Mouse (Mus musculus): Measurements from ENCODE around the gene Trim30d. TPM values are rescaled to one million over a fixed set of nuclear protein-coding genes. Genes with fewer than 3 reads are reported as not detected.
"Not testable (repeated sequence)": the region's sequence is repeated elsewhere in the genome, so short reads cannot be mapped to it uniquely, and the experiment has no call there.

Gene Trim30d
- polyA plus RNA-seq (2015; fragmentation: Nextera tagmentation; extraction: Ambion mirVana) = 0.41 and 0.95 TPM in 2 replicates

- H3K36me3 ChIP-seq (ENCODE audit: control insufficient read depth, insufficient read depth); H3K4me1 ChIP-seq (ENCODE audit: control insufficient read depth, insufficient read depth, low read length); H3K9me3 ChIP-seq (replicated peaks; ENCODE audit: control insufficient read depth, low read length); ATAC-seq (replicated peaks; ENCODE audit: extremely low read depth, insufficient read depth, low FRiP score); H3K9ac ChIP-seq (ENCODE audit: low read length); H3K4me3 ChIP-seq (ENCODE audit: low read length); H3K27me3 ChIP-seq (ENCODE audit: control insufficient read depth, insufficient read depth, low read length): not testable (repeated sequence)
- Histone ChIP-seq H3K4me2 (ENCODE audit: low read depth, low read length) (peak within 1 kb of the TSS; percentile 21; the same call in 1 of the 2 replicates), H3K27ac (ENCODE audit: low read length) (peak within 1 kb of the TSS; percentile 27; the same call in 1 of the 2 replicates)
These were observed at the start of gene Trim30d for GRCm38 (mm10) chr7:104507421-104508065. TSS of gene Trim30d (minus strand) at chr7:104507849.

GRCm38 (mm10) chr7:104552700-104553099 lies 45.1 kb upstream of the Trim30d start:
- H3K9ac ChIP-seq (ENCODE audit: low read length) = no peak overlapping the region
- H3K9me3 ChIP-seq (replicated peaks; ENCODE audit: control insufficient read depth, low read length) = no peaks in the 10 kb centered on the region
- whole genome bisulfite sequencing = 46% methylated on average over 1 of the region's 1 CpGs
- H3K27ac ChIP-seq (ENCODE audit: low read length) = no peak overlapping the region
- no peak for ATAC-seq (replicated peaks; ENCODE audit: extremely low read depth, insufficient read depth, low FRiP score)
- no peak overlapping the region for H3K4me3 ChIP-seq (ENCODE audit: low read length)
- no peaks in the 10 kb centered on the region for H3K4me1 ChIP-seq (ENCODE audit: control insufficient read depth, insufficient read depth, low read length)
- no peaks in the 10 kb centered on the region for H3K36me3 ChIP-seq (ENCODE audit: control insufficient read depth, insufficient read depth)
- H3K4me2 ChIP-seq (ENCODE audit: low read depth, low read length) = no peak overlapping the region
- no peaks in the 10 kb centered on the region for H3K27me3 ChIP-seq (ENCODE audit: control insufficient read depth, insufficient read depth, low read length)

GRCm38 (mm10) chr7:104549833-104550232 lies 42.2 kb upstream of the Trim30d start, which contains the start of gene Olfr651:
TSS of gene Olfr651 (plus strand) at chr7:104550133.
- Histone ChIP-seq H3K4me2 (ENCODE audit: low read depth, low read length) (no peak within 1 kb of the TSS), H3K9ac (ENCODE audit: low read length) (no peak within 1 kb of the TSS), H3K27ac (ENCODE audit: low read length) (no peak within 1 kb of the TSS), H3K27me3 (ENCODE audit: control insufficient read depth, insufficient read depth, low read length) (no peaks in the 10 kb centered on the region), H3K4me3 (ENCODE audit: low read length) (no peak within 1 kb of the TSS), H3K9me3 (replicated peaks; ENCODE audit: control insufficient read depth, low read length) (no peaks in the 10 kb centered on the region), H3K4me1 (ENCODE audit: control insufficient read depth, insufficient read depth, low read length) (no peaks in the 10 kb centered on the region), H3K36me3 (ENCODE audit: control insufficient read depth, insufficient read depth) (no peaks in the 10 kb centered on the region)
- WGBS = 69% methylated on average over 5 of the region's 5 CpGs
- ATAC-seq (replicated peaks; ENCODE audit: extremely low read depth, insufficient read depth, low FRiP score) = no peak

- H3K4me3 ChIP-seq (ENCODE audit: low read length) = peak overlapping the region; percentile 61
- peak overlapping the region; percentile 79 for H3K4me2 ChIP-seq (ENCODE audit: low read depth, low read length)
- H3K4me1 ChIP-seq (ENCODE audit: control insufficient read depth, insufficient read depth, low read length) = no peaks in the 10 kb centered on the region
- H3K9me3 ChIP-seq (replicated peaks; ENCODE audit: control insufficient read depth, low read length) = no peaks in the 10 kb centered on the region
- peak; percentile 83 for ATAC-seq (replicated peaks; ENCODE audit: extremely low read depth, insufficient read depth, low FRiP score)
- H3K9ac ChIP-seq (ENCODE audit: low read length) = peak overlapping the region; percentile 71
- no peaks in the 10 kb centered on the region for H3K27me3 ChIP-seq (ENCODE audit: control insufficient read depth, insufficient read depth, low read length)
- no peaks in the 10 kb centered on the region for H3K36me3 ChIP-seq (ENCODE audit: control insufficient read depth, insufficient read depth)
- no peak overlapping the region for H3K27ac ChIP-seq (ENCODE audit: low read length)
- WGBS = 3% methylated on average over 58 of the region's 59 CpGs
These were observed 5.9 kb downstream of the Trim30d start for GRCm38 (mm10) chr7:104501589-104502371.

GRCm38 (mm10) chr7:104501186-104501585 lies 6.5 kb downstream of the Trim30d start:
- H3K36me3 ChIP-seq (ENCODE audit: control insufficient read depth, insufficient read depth); H3K9ac ChIP-seq (ENCODE audit: low read length); H3K27ac ChIP-seq (ENCODE audit: low read length); H3K27me3 ChIP-seq (ENCODE audit: control insufficient read depth, insufficient read depth, low read length); ATAC-seq (replicated peaks; ENCODE audit: extremely low read depth, insufficient read depth, low FRiP score); H3K4me3 ChIP-seq (ENCODE audit: low read length); H3K4me2 ChIP-seq (ENCODE audit: low read depth, low read length); H3K4me1 ChIP-seq (ENCODE audit: control insufficient read depth, insufficient read depth, low read length); H3K9me3 ChIP-seq (replicated peaks; ENCODE audit: control insufficient read depth, low read length): not testable (repeated sequence)
- WGBS = 56% methylated on average over 6 of the region's 6 CpGs

GRCm38 (mm10) chr7:104499464-104499863 lies 8.2 kb downstream of the Trim30d start:
- WGBS = 71% methylated on average over 6 of the region's 8 CpGs
- not testable (repeated sequence) for H3K27me3 ChIP-seq (ENCODE audit: control insufficient read depth, insufficient read depth, low read length); H3K9me3 ChIP-seq (replicated peaks; ENCODE audit: control insufficient read depth, low read length); H3K4me1 ChIP-seq (ENCODE audit: control insufficient read depth, insufficient read depth, low read length); H3K27ac ChIP-seq (ENCODE audit: low read length); ATAC-seq (replicated peaks; ENCODE audit: extremely low read depth, insufficient read depth, low FRiP score); H3K36me3 ChIP-seq (ENCODE audit: control insufficient read depth, insufficient read depth); H3K9ac ChIP-seq (ENCODE audit: low read length); H3K4me2 ChIP-seq (ENCODE audit: low read depth, low read length); H3K4me3 ChIP-seq (ENCODE audit: low read length)

GRCm38 (mm10) chr7:104465065-104465744 lies 42.4 kb downstream of the Trim30d start, which contains the start of gene Trim30a:
TSS of gene Trim30a (minus strand) at chr7:104465193.
- Histone ChIP-seq H3K4me3 (ENCODE audit: low read length) (no peak within 1 kb of the TSS; the same call in 1 of the 2 replicates), H3K36me3 (ENCODE audit: control insufficient read depth, insufficient read depth) (no peaks in the 10 kb centered on the region), H3K4me1 (ENCODE audit: control insufficient read depth, insufficient read depth, low read length) (no peaks in the 10 kb centered on the region), H3K27ac (ENCODE audit: low read length) (no peak within 1 kb of the TSS), H3K4me2 (ENCODE audit: low read depth, low read length) (peak within 1 kb of the TSS; percentile 47), H3K9ac (ENCODE audit: low read length) (no peak within 1 kb of the TSS), H3K9me3 (replicated peaks; ENCODE audit: control insufficient read depth, low read length) (no peaks in the 10 kb centered on the region), H3K27me3 (ENCODE audit: control insufficient read depth, insufficient read depth, low read length) (no peaks in the 10 kb centered on the region)
- WGBS = 60% methylated on average over 3 of the region's 3 CpGs
- peak; percentile 37; the same call in 1 of the 2 replicates for ATAC-seq (replicated peaks; ENCODE audit: extremely low read depth, insufficient read depth, low FRiP score)

GRCm38 (mm10) chr7:104445961-104446645 lies 61.5 kb downstream of the Trim30d start:
- Histone ChIP-seq H3K4me3 (ENCODE audit: low read length) (no peak overlapping the region), H3K4me2 (ENCODE audit: low read depth, low read length) (peak overlapping the region; percentile 41), H3K36me3 (ENCODE audit: control insufficient read depth, insufficient read depth) (no peaks in the 10 kb centered on the region), H3K9me3 (replicated peaks; ENCODE audit: control insufficient read depth, low read length) (no peaks in the 10 kb centered on the region), H3K9ac (ENCODE audit: low read length) (no peak overlapping the region; the same call in 1 of the 2 replicates), H3K27ac (ENCODE audit: low read length) (peak overlapping the region; percentile 74), H3K27me3 (ENCODE audit: control insufficient read depth, insufficient read depth, low read length) (no peaks in the 10 kb centered on the region), H3K4me1 (ENCODE audit: control insufficient read depth, insufficient read depth, low read length) (no peaks in the 10 kb centered on the region)
- peak; percentile 74 for ATAC-seq (replicated peaks; ENCODE audit: extremely low read depth, insufficient read depth, low FRiP score)
- WGBS = 27% methylated on average over 2 of the region's 2 CpGs
